Mouse (Mus musculus) midbrain, embryonic 16.5 days (tissue): ENCODE data around the gene Soat1. TPM values are rescaled to one million over a fixed set of nuclear protein-coding genes. Genes with fewer than 3 reads are reported as not detected.
A peak's percentile ranks its signal among the peaks of the same experiment; 100 is the strongest.
"Not testable (repeated sequence)": the region's sequence is repeated elsewhere in the genome, so short reads cannot be mapped to it uniquely, and the experiment has no call there.

Experiments
- ATAC-seq: fragments of 200-750 bp; cut with Nextera tagmentation; 2 replicates; pipeline ENCODE4 v1.8.0; 2017; ENCODE audit warnings: moderate TSS enrichment
- H3K27ac ChIP-seq: fragments of 300-500 bp; sonication (generic); 2 replicates; pipeline ENCODE4 v1.5.1; 2014; ENCODE audit warnings: mild to moderate bottlenecking, low read length, mixed read lengths
- H3K27me3 ChIP-seq: fragments of 300-500 bp; sonication (generic); 2 replicates; pipeline ENCODE4 v1.6.1; 2014; ENCODE audit warnings: low read depth, low read length, mixed read lengths; ENCODE audit not compliant: control insufficient read depth, insufficient read depth
- H3K36me3 ChIP-seq: fragments of 300-500 bp; sonication (generic); 2 replicates; pipeline ENCODE4 v1.6.1; 2014; ENCODE audit warnings: mild to moderate bottlenecking, low read length, moderate library complexity, mixed read lengths; ENCODE audit not compliant: control insufficient read depth, insufficient read depth
- H3K4me1 ChIP-seq: fragments of 300-500 bp; sonication (generic); 2 replicates; pipeline ENCODE4 v1.6.1; 2014; ENCODE audit warnings: mild to moderate bottlenecking, low read length, mixed read lengths; ENCODE audit not compliant: control insufficient read depth, insufficient read depth
- H3K4me2 ChIP-seq: fragments of 300-500 bp; sonication (generic); 2 replicates; pipeline ENCODE4 v1.6.1; 2014; ENCODE audit warnings: mild to moderate bottlenecking, low read length, mixed read lengths
- H3K4me3 ChIP-seq: fragments of 300-500 bp; sonication (generic); 2 replicates; pipeline ENCODE4 v1.5.1; 2014; ENCODE audit warnings: low read depth, mild to moderate bottlenecking, low read length, moderate library complexity, mixed read lengths
- H3K9ac ChIP-seq: fragments of 300-500 bp; sonication (generic); 2 replicates; pipeline ENCODE4 v1.6.1; 2014; ENCODE audit warnings: low read depth, low read length, mixed read lengths
- H3K9me3 ChIP-seq: fragments of 300-500 bp; sonication (generic); replicated peaks from 2 replicates; pipeline ENCODE4 v1.6.1; 2014; ENCODE audit warnings: mild to moderate bottlenecking, low read length, mixed read lengths; ENCODE audit not compliant: control insufficient read depth, poor library complexity, severe bottlenecking
- WGBS: fragments of 180-500 bp; shearing (Covaris S2); extraction: QIAGEN DNeasy Blood & Tissue Kit; methylation state at CpG from one replicate; pipeline ENCODE4 v1.1.7; 2014; 5-methylcytosine and 5-hydroxymethylcytosine counted together
- polyA plus RNA-seq: library from polyadenylated mRNA; unstranded; fragments of >200 nt; fragmentation: Nextera tagmentation; extraction: Ambion mirVana; gene quantifications from 2 replicates; pipeline ENCODE4 v1.2.1, GENCODE M21; 2015

The Soat1 gene
- polyA plus RNA-seq = 9.9 and 10.1 TPM in 2 replicates

- Histone ChIP-seq H3K4me3 (peak within 1 kb of the TSS; percentile 89), H3K27ac (peak within 1 kb of the TSS; percentile 62), H3K36me3 (no peaks in the 10 kb centered on the region), H3K9me3 (no peaks in the 10 kb centered on the region), H3K9ac (peak within 1 kb of the TSS; percentile 87), H3K27me3 (no peaks in the 10 kb centered on the region), H3K4me2 (peak within 1 kb of the TSS; percentile 88), H3K4me1 (peaks cover 9% of the 10 kb centered on the region)
- WGBS = under 1% methylated on average over 37 of the region's 46 CpGs
- peak; percentile 98 for ATAC-seq
Observed at GRCm38 (mm10) chr1:156473961-156474503, at the start of gene Soat1. Gene Soat1 (minus strand): TSS chr1:156474331.

- H3K9me3 ChIP-seq, H3K36me3 ChIP-seq, H3K4me2 ChIP-seq, H3K4me1 ChIP-seq, ATAC-seq, H3K9ac ChIP-seq, H3K27ac ChIP-seq, H3K4me3 ChIP-seq, H3K27me3 ChIP-seq: not testable (repeated sequence)
- 93% methylated on average over 18 of the region's 22 CpGs for WGBS
Observed at GRCm38 (mm10) chr1:156523842-156524241, 49.7 kb upstream of the Soat1 start, which contains the start of gene Gm10031. Gene Gm10031 (plus strand): TSS chr1:156524012.

DNA sequence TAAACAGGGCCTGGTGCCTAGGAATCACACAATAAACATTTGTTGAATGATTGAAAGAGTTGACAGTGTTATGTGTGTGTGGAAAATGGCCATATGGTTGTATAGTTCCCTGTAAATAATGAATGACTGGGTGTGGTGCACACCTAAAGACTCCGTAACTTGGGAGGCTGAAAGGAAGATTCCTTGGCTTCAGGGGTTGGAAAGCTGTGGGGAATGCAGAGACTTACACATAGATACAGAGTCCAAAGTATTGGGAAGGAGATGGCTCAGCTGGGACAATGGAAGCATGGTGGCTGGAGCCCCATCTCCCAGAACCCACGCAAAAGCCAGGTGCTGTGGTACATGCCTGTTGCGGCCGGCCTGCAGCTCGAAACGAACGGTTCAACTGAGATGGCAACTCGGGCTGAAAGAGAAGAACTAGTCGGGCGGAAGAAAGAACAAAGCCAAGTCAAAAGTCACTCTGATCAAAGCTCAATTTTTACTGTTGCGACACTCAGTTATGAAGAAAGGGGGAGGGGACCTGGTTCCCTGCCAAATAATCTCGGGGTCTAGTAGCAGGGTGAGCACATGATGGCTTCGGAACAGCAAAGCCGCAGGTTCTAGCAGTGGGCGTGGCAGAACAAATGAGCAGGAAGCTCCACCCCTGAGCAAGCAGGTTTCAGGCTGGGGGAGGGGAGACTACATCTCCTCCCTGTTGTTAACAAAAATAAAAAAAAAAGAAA, 47.8 kb upstream of the Soat1 start:
- WGBS = 37% methylated on average over 15 of the region's 15 CpGs

GRCm38 (mm10) chr1:156520136-156520780, 46.1 kb upstream of the Soat1 start:
- Histone ChIP-seq H3K27me3 (no peaks in the 10 kb centered on the region), H3K36me3 (no peaks in the 10 kb centered on the region), H3K4me2 (no peak overlapping the region), H3K4me3 (no peak overlapping the region), H3K9me3 (no peaks in the 10 kb centered on the region), H3K27ac (no peak overlapping the region), H3K9ac (no peak overlapping the region), H3K4me1 (no peaks in the 10 kb centered on the region)
- no peak for ATAC-seq
- 89% methylated on average over 3 of the region's 3 CpGs for WGBS

More for the DNA sequence above, 47.8 kb upstream of the Soat1 start:
- Histone ChIP-seq H3K27me3 (no peaks in the 10 kb centered on the region), H3K9ac (no peak overlapping the region), H3K9me3 (no peaks in the 10 kb centered on the region), H3K4me1 (no peaks in the 10 kb centered on the region), H3K27ac (no peak overlapping the region), H3K4me3 (no peak overlapping the region), H3K4me2 (0 out of 2 replicates have a peak overlapping the region, but pooled peaks have one; percentile 8), H3K36me3 (no peaks in the 10 kb centered on the region)
- no peak for ATAC-seq

- Histone ChIP-seq H3K9me3 (no peaks in the 10 kb centered on the region), H3K4me2 (no peak overlapping the region), H3K27me3 (no peaks in the 10 kb centered on the region), H3K27ac (no peak overlapping the region), H3K36me3 (no peaks in the 10 kb centered on the region), H3K4me1 (no peaks in the 10 kb centered on the region), H3K9ac (no peak overlapping the region), H3K4me3 (no peak overlapping the region)
- WGBS = 82% methylated on average over 3 of the region's 3 CpGs
- no peak for ATAC-seq
Observed at GRCm38 (mm10) chr1:156507753-156508152, 33.6 kb upstream of the Soat1 start.

- no peak for ATAC-seq
- H3K9me3 ChIP-seq = no peaks in the 10 kb centered on the region
- no peak overlapping the region for H3K9ac ChIP-seq
- no peaks in the 10 kb centered on the region for H3K4me1 ChIP-seq
- H3K4me3 ChIP-seq = no peak overlapping the region
- no peak overlapping the region for H3K27ac ChIP-seq
- no peaks in the 10 kb centered on the region for H3K36me3 ChIP-seq
- no peak overlapping the region for H3K4me2 ChIP-seq
- 69% methylated on average over 2 of the region's 2 CpGs for WGBS
- no peaks in the 10 kb centered on the region for H3K27me3 ChIP-seq
Observed at GRCm38 (mm10) chr1:156505901-156506300, 31.8 kb upstream of the Soat1 start.

DNA sequence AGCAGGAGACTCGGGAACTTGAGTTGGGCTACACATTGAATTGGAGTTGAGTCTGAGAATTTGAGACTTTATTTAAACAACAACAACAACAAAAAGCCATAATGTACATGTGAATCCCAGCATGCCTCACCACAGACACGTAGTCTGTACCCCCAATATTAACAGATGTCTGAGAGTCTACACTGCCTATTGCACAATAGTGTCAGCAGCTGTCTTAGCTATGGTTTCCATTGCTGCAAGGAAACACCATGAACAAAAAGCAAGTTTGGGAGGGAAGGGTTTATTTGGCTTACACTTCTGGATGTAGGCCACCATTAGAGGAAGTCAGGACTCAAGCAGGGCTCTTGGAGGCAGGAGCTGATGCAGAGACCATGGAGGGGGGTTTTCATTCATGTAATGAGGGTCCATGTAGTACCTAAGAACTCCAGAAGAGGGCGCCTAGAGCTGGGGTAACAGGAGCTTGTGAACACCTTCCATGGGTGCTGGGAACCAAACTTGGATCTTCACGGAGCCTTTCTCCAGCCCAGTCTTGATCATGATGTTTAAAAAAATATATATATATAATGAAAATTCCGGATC, 30.9 kb upstream of the Soat1 start:
- Histone ChIP-seq H3K27ac (no peak overlapping the region), H3K9me3 (no peaks in the 10 kb centered on the region), H3K4me3 (no peak overlapping the region), H3K36me3 (no peaks in the 10 kb centered on the region), H3K4me2 (no peak overlapping the region), H3K9ac (no peak overlapping the region), H3K4me1 (no peaks in the 10 kb centered on the region), H3K27me3 (no peaks in the 10 kb centered on the region)
- ATAC-seq = no peak
- WGBS = 79% methylated on average over 5 of the region's 5 CpGs

DNA sequence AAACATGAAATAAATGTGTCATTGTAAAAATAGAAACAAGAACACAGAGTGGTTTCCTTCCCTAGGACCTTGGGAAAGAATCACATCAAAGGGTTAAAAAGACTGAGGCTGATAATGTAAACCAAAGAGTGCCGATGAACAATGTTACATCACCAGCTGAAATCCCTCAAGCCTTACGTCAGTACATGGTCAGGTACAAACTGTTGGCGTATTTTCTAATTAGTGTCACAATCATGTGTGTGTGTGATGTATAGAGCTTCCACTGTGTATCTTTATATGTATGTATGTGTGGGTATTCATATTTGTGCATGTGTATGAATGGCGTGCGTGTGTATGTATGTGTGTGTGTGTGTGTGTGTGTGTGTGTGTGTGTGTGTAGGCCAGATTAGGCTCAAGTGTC, 22.8 kb upstream of the Soat1 start:
- 89% methylated on average over 5 of the region's 5 CpGs for WGBS
- Histone ChIP-seq H3K27me3 (no peaks in the 10 kb centered on the region), H3K4me2 (no peak overlapping the region), H3K36me3 (no peaks in the 10 kb centered on the region), H3K4me1 (no peaks in the 10 kb centered on the region), H3K27ac (no peak overlapping the region), H3K9me3 (no peaks in the 10 kb centered on the region), H3K9ac (no peak overlapping the region), H3K4me3 (no peak overlapping the region)
- no peak for ATAC-seq

- Histone ChIP-seq H3K27me3 (no peaks in the 10 kb centered on the region), H3K4me2 (no peak overlapping the region), H3K27ac (no peak overlapping the region), H3K4me3 (no peak overlapping the region), H3K9ac (no peak overlapping the region), H3K36me3 (no peaks in the 10 kb centered on the region), H3K4me1 (no peaks in the 10 kb centered on the region), H3K9me3 (no peaks in the 10 kb centered on the region)
- 70% methylated on average over 8 of the region's 8 CpGs for WGBS
- ATAC-seq = no peak
Observed at GRCm38 (mm10) chr1:156495025-156495424, 20.9 kb upstream of the Soat1 start.
